Mouse (Mus musculus) splenic B cell, adult 2 months (primary cell): ENCODE results near the gene Pald1.

Experiments
- DNase-seq: peaks from one replicate; pipeline ENCODE4 v3.0.0-alpha.2; 2011; ENCODE audit warnings: low read depth, low spot score
- H3K27me3 ChIP-seq: 2 replicates; pipeline ENCODE4 v1.6.1; 2012; ENCODE audit warnings: mild to moderate bottlenecking, low read length, moderate library complexity, mixed read lengths; ENCODE audit not compliant: control insufficient read depth, poor library complexity, insufficient read depth, severe bottlenecking
- H3K36me3 ChIP-seq: 2 replicates; pipeline ENCODE4 v1.6.1; 2012; ENCODE audit warnings: mild to moderate bottlenecking, low read length, moderate library complexity, mixed read lengths; ENCODE audit not compliant: control insufficient read depth, poor library complexity, insufficient read depth, severe bottlenecking

The Pald1 gene

GRCm38 (mm10) chr10:61369755-61370154 lies 13.6 kb downstream of the Pald1 start:
- no peaks in the 10 kb centered on the region for H3K36me3 ChIP-seq
- H3K27me3 ChIP-seq = no peaks in the 10 kb centered on the region
- DNase-seq = no peak

GRCm38 (mm10) chr10:61365902-61366301 lies 17.4 kb downstream of the Pald1 start:
- DNase-seq = no peak
- H3K27me3 ChIP-seq = no peaks in the 10 kb centered on the region
- H3K36me3 ChIP-seq = no peaks in the 10 kb centered on the region

GRCm38 (mm10) chr10:61364431-61364830 lies 18.9 kb downstream of the Pald1 start:
- H3K27me3 ChIP-seq = no peaks in the 10 kb centered on the region
- H3K36me3 ChIP-seq = no peaks in the 10 kb centered on the region
- no peak for DNase-seq

GRCm38 (mm10) chr10:61362992-61363391 lies 20.3 kb downstream of the Pald1 start:
- no peaks in the 10 kb centered on the region for H3K36me3 ChIP-seq
- H3K27me3 ChIP-seq = no peaks in the 10 kb centered on the region
- no peak for DNase-seq

GRCm38 (mm10) chr10:61362483-61362882 lies 20.8 kb downstream of the Pald1 start:
- no peaks in the 10 kb centered on the region for H3K27me3 ChIP-seq
- no peak for DNase-seq

GRCm38 (mm10) chr10:61360667-61361066 lies 22.7 kb downstream of the Pald1 start:
- DNase-seq = no peak
- Histone ChIP-seq H3K27me3 (no peaks in the 10 kb centered on the region), H3K36me3 (no peaks in the 10 kb centered on the region)

More at GRCm38 (mm10) chr10:61362483-61362882, 20.8 kb downstream of the Pald1 start:
- no peaks in the 10 kb centered on the region for H3K36me3 ChIP-seq

GRCm38 (mm10) chr10:61359411-61359810 lies 23.9 kb downstream of the Pald1 start:
- Histone ChIP-seq H3K36me3 (no peaks in the 10 kb centered on the region), H3K27me3 (no peaks in the 10 kb centered on the region)
- DNase-seq = no peak

- H3K27me3 ChIP-seq = no peaks in the 10 kb centered on the region
- no peak for DNase-seq
These were observed 25.7 kb downstream of the Pald1 start for GRCm38 (mm10) chr10:61357658-61358057.

GRCm38 (mm10) chr10:61356568-61356967 lies 26.8 kb downstream of the Pald1 start:
- Histone ChIP-seq H3K36me3 (no peaks in the 10 kb centered on the region), H3K27me3 (no peaks in the 10 kb centered on the region)
- DNase-seq = no peak

More at GRCm38 (mm10) chr10:61357658-61358057, 25.7 kb downstream of the Pald1 start:
- H3K36me3 ChIP-seq = no peaks in the 10 kb centered on the region

GRCm38 (mm10) chr10:61356095-61356494 lies 27.2 kb downstream of the Pald1 start:
- DNase-seq = peak; percentile 21
- Histone ChIP-seq H3K36me3 (no peaks in the 10 kb centered on the region), H3K27me3 (no peaks in the 10 kb centered on the region)

- DNase-seq = no peak
- no peaks in the 10 kb centered on the region for H3K36me3 ChIP-seq
- H3K27me3 ChIP-seq = no peaks in the 10 kb centered on the region
These were observed 27.7 kb downstream of the Pald1 start for GRCm38 (mm10) chr10:61355611-61356010.

GRCm38 (mm10) chr10:61351216-61351615 lies 32.1 kb downstream of the Pald1 start:
- no peak for DNase-seq
- Histone ChIP-seq H3K27me3 (no peaks in the 10 kb centered on the region), H3K36me3 (no peaks in the 10 kb centered on the region)

GRCm38 (mm10) chr10:61346374-61346773 lies 37.0 kb downstream of the Pald1 start:
- Histone ChIP-seq H3K27me3 (no peaks in the 10 kb centered on the region), H3K36me3 (no peaks in the 10 kb centered on the region)
- no peak for DNase-seq

- Histone ChIP-seq H3K36me3 (no peaks in the 10 kb centered on the region), H3K27me3 (no peaks in the 10 kb centered on the region)
- no peak for DNase-seq
These were observed 38.2 kb downstream of the Pald1 start for GRCm38 (mm10) chr10:61345179-61345578.

GRCm38 (mm10) chr10:61343950-61344349 lies 39.4 kb downstream of the Pald1 start:
- peak; percentile 60 for DNase-seq

GRCm38 (mm10) chr10:61342750-61343149 lies 40.6 kb downstream of the Pald1 start:
- H3K27me3 ChIP-seq = no peaks in the 10 kb centered on the region
- DNase-seq = no peak
- H3K36me3 ChIP-seq = no peaks in the 10 kb centered on the region

More at GRCm38 (mm10) chr10:61343950-61344349, 39.4 kb downstream of the Pald1 start:
- Histone ChIP-seq H3K27me3 (no peaks in the 10 kb centered on the region), H3K36me3 (no peaks in the 10 kb centered on the region)
